Mouse (Mus musculus): ENCODE results near the gene Gm5741.

Gm5741 gene

DNA sequence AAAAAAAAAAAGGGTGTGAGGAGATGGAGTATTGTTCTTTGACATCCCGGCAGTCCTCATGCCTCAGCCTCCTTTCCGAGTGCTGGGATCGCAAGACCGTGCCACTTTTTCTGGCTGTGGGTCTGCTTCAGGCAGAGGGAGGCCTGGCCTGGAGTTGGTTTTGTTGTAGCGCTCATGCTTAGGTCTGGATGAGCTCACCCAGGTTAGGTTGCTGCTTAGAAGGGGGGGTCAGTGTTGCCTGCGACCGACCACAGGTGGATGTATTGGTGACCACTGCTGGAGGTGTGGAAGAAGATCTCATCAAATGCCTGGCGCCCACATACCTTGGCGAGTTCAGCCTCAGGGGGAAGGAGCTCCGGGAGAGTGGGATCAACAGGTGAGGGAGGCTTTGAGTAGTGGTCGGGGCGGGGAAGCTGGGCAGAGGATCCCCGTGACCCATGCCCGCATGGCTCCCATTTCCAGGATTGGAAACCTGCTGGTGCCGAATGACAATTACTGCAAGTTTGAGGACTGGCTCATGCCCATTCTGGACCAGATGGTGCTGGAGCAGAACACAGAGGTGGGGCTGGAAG, 5.3 kb upstream of the Gm5741 start:
- DNase-seq, result peak; percentile 94

GRCm38 (mm10) chr8:85072364-85072929, 4.7 kb upstream of the Gm5741 start:
- no peak for DNase-seq

DNA sequence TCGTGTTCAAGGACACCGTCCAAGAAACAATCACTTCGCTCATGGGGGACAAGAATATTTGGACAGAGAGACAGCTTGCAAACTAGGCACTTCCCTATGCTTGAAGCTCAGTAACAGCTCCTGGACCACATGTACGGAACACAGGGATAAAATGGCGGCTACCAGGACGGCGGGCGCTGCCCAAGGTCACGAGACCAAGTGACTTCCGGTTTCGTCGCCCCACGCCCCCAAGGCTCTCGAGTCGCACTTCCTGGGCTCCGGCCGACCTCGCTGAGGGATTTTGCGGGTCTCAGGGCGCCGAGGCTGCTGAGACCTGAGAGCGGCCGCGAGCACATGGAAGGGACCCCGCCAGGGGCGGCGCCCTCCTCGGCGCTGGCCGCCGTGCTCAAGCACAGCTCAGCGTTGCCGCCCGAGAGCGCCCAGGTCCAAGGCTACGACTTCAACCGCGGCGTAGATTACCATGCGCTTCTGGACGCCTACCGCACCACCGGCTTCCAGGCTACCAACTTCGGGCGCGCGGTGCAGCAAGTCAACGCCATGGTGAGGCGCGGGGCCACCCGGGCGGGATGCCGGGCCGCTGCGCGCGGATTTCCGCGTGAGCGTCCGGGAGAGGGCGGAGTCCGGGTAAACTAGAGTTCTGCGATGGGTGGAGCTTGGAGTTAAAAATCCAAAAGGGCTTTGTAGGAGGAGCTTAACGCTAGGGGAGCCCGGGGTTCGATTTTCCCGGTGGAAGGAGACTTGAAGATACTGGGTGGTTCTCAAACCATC, 3.9 kb upstream of the Gm5741 start, which contains the start of gene Dhps:
TSS of gene Dhps (plus strand) at position 244 of the 768 bp plus-strand sequence.
- DNase-seq, result peak; percentile 99

GRCm38 (mm10) chr8:85071041-85071440, 3.3 kb upstream of the Gm5741 start:
- DNase-seq, result no peak

- DNase-seq, result no peak
Observed at GRCm38 (mm10) chr8:85067155-85067554, 627 bp downstream of the Gm5741 start.

DNA sequence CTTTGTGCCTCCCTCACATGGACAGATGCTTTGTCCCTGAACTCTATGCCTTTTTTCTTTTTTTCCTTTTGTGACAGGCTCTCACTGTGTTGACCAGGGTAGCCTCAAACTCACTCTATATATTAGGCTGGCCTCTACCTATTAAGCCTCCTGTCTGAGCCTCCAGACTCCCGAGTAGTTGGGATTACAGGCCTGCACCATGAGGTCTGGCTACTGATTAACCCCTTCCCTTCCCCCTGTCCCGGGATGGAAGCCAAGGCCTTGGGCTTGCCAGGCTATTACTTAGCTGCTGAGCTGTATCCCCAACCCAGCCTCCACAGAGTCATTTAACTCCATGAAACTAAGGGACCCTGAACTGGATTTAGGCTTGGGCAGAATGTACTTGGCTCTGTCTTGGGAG, 2.6 kb downstream of the Gm5741 start:
- DNase-seq, result no peak

- DNase-seq, result no peak
Observed at GRCm38 (mm10) chr8:85062603-85063002, 5.2 kb downstream of the Gm5741 start.

DNA sequence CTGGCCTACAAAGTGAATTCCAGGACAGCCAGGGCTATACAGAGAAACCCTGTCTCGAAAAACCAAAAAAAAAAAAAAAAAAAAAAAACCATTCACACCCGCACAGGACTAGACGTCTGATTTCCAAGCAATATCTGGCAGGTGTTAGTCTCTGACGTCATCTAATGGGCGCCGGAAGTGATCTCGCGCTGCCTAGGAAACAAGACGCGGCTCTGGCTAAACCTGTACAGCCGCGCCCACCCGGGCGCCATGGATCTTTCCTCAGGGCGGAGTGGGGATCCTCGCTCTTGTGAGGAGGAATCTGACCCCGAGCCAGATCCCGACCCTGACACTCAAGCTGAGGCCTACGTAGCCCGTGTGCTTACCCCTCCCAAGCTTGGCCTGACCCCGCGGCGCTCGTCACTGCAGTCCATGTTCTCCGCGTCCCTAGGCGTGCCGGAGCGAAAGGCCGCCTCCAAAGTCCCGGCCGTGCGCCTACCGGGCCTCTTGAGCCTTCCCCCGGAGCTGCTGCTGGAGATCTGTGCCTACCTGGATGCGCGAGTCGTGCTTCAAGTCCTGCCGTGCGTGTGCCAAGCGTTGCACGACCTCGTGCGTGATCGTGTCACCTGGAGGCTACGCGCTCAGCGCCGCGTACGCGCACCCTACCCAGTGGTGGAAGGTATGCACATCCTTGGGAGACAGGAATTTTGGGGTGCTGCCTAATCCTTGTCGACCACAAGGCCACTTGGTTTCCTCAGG, 7.7 kb downstream of the Gm5741 start, which contains the start of gene Fbxw9:
TSS of gene Fbxw9 (plus strand) at position 177 of the 738 bp plus-strand sequence.
- DNase-seq, result peak; percentile 99

DNA sequence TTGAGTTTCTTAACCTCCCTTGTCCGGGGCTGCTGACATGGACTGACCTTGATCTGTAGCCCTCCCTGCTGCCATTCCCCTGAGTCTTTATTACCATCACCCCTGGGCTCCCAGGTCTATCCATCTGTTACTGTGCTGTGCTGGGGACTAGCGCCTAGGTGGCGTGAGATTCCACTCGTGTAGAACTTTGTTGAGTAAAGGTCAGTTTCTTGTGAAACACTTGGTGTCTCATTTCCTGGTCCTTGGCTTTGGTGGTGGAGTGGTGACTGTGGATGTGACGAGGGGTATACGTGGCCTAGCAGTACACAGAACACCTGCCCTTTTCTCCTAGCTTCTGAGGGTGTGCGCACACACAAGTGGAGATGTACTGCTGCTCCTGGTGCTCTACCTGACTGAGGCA, 10.4 kb downstream of the Gm5741 start:
- DNase-seq, result no peak

GRCm38 (mm10) chr8:85043619-85044018, 24.2 kb downstream of the Gm5741 start:
- no peak for DNase-seq

DNA sequence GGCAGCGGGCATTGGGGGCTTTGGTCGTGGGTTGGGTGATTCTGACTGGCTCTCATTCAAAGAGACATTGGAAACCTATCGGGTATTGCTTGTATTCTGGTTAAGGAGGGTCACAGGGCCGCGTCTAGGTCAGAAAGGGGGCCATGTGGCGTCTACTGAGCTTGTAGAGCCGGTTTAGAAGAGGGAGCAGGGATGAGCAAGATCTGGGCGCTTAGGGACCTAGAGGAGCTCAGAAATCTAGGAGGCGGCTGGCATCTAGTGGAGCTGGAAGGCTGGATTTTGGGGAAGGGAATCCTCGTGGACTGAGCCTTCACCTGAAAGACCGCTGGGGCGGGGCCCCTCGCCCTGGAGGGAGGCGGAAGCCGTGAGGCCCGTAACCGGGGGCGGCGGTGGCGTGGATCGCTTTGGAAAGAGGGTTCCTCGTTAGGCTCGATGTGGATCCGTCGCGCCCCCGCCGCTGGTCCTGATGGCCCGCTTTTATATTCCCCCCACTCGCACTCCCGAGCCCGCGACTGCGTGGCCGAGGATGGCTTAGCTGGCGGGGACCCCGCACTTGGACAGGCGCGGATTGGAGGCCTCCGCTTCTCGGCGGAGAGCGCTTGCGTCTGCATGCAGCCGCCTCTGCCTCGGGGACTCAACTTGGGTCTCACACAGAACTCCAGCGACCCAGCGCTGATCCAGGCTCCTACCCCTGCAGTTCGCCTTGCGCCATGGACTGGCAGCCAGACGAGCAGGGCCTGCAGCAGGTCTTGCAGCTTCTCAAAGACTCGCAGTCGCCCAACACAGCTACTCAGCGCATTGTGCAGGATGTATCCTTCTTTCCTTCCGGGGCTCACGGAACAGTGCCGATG, 29.9 kb downstream of the Gm5741 start:
- peak; percentile 96 for DNase-seq

DNA sequence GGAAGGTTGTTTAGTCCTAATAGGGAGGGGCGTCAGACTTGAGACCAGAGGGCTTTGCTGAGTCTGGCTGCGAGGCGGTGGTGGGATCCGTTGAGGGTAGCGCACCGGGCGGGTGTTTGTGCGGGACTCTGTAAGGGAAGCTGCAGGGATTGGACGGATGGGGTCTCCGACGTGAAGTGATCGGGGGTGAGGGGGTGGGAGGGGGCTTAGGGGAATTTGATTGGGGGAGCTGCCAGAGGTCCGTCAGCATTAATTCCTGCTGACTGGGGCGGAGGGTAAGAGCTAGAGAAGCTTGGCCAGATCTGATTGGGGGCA, 30.5 kb downstream of the Gm5741 start:
- DNase-seq, result no peak

DNA sequence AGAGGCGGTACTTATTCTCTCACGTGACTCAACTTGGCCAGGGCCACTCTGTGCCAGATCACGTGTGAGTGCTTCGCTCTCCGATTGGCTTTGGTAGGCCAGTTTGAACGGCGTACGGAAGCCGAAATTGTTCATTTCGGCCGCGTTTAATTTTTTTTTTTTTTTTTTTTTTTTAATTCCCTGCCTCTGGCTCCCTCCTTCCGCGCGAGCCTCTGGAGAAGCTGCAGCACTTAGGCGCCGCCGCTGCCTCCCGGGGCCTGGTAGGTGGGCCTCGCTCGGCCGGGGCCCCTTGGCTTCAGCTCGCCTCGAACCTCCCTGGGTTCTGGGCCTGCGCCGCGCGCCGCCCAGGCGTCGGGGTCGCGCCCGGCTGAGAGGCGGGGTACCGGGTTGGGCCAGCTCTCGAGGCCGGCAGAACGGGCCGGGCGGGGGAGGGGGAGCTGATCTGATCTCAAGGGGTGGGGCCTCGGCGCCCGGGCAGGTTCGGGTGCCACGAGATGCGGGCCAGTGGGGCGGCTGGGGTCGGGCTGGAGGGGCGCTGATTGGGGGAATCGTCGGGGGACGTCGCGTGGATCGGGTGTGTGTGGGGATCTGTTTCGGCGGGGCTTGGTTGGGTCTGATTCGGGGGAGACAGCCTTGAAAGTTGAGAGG, 30.9 kb downstream of the Gm5741 start, which contains the start of gene Tnpo2:
TSS of gene Tnpo2 (plus strand) at position 198 of the 648 bp plus-strand sequence.
- peak; percentile 99 for DNase-seq

DNA sequence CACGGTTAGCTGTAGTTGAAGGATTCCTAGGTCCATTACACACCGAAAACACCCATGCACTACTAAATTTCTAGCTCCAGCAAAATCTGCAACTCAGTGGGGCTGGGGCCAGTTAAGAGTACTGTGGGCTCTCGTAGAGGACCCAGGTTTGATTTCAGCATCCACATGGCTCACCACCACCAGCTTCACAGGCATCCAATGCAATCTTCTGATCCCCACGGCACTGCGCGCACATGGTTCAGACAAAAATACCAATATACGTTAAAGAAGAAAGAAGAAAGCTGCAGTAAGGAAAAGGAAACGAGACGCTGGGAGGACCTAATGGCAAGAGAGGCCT, 31.4 kb downstream of the Gm5741 start:
- DNase-seq, result no peak

DNA sequence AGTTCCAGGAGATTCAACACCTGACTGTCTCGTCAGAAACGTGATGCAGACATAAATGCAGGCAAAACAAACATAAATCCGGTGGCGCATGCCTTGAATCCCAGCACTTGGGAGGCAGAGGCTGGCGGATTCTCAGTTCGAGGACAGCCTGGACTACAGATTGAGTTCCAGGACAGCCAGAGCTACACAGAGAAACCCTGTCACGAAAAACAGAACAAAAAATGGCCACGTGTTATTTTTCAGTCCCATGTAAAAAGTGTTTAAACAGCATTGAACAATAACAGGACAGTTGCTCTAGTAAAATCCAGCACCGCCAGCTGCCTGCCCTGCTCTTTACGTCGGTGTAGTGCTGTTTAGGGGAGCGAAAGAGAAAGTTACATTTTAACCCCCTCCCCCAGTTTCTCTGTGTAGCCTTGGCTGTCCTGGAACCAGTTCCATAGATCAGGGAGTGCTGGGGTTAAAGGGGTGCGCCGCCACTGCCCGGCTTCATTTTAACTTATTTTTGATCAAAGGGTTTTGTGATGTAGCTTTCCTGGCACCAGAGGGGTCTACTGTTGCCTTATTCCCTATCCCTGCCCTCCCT, 32.0 kb downstream of the Gm5741 start:
- peak; percentile 94 for DNase-seq

GRCm38 (mm10) chr8:85035165-85035727, 32.5 kb downstream of the Gm5741 start:
- no peak for DNase-seq

GRCm38 (mm10) chr8:85034764-85035163, 33.0 kb downstream of the Gm5741 start:
- peak; percentile 97 for DNase-seq

DNA sequence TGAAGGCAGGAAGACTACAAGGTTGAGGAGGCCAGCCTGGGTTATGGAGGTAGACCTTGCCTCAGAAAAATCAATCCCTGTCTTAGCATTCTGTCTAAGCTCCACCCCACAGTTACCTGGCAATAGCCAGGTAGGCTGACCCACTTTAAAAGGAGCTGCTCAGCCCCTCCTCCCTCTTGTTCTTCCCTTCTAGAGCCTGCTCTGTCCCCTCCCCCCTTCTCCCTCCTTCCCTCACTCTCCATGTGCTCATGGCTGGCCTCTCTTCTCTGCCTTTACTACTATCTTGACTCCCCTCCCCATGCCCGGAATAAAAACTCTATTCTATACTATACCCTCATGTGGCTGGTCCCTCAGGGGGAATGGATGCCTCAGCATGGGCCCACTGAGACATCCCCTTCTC, 33.9 kb downstream of the Gm5741 start:
- no peak for DNase-seq

DNA sequence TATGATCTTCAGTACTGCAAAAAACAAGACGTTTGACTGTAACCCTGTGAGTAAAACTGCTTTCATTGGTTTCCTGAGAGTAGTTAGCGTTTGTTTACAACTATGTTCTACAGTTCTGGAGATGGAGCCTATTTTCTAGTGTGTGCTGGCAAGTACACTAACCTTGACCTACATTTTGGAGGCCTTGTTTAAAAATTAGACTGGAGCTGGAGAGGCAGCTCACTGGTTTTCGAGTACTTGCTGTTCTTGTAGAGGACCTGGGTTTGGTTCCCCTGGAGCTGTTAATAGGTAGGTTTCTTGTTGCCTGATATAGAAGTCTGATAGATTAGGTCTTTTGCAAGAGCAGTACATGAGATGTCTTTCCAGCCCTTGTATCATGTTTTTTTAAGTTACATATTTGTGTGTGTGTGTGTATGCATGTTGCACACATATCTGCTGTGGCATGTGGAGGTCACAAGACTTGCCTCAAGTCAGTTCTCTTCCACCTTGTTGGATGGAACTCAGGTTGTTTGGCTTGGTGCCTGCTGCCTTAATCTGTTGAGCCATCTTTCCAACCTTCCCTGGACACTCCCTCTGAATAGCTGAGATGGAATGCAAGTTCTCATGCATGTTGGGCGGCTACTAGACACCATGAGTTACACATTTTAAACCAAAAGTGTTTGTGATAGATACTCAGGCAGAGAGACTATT, 35.0 kb downstream of the Gm5741 start:
- no peak for DNase-seq

GRCm38 (mm10) chr8:85029271-85029670, 38.5 kb downstream of the Gm5741 start:
- peak; percentile 95 for DNase-seq

- DNase-seq, result no peak
Observed at GRCm38 (mm10) chr8:85027922-85028321, 39.9 kb downstream of the Gm5741 start.

All from heart, adult 11 months (tissue).